Mouse (Mus musculus) large intestine, adult 2 months (tissue): Measurements from ENCODE around the gene Wdr64. TPM values are rescaled to one million over a fixed set of nuclear protein-coding genes. Genes with fewer than 3 reads are reported as not detected.

Experiments used
- DNase-seq: peaks from one replicate; pipeline ENCODE4 v3.0.0-alpha.2; 2012; ENCODE audit warnings: low read depth, low spot score
- WGBS: fragments of 180-500 bp; shearing (Covaris S2); methylation state at CpG from one replicate; pipeline ENCODE4 v1.1.7; 2018; 5-methylcytosine and 5-hydroxymethylcytosine counted together
- polyA plus RNA-seq: library from polyadenylated mRNA; depleted of rRNA; stranded (reverse); fragments of >200 nt; gene quantifications from 2 replicates; pipeline ENCODE4 v1.2.3, GENCODE M21; 2012; rRNA removed

The Wdr64 gene
- polyA plus RNA-seq, 1 experiment: not detected

GRCm38 (mm10) chr1:175712338-175712909, 14.0 kb downstream of the Wdr64 start:
- WGBS: 71% methylated on average over 11 of the region's 11 CpGs
- no peak for DNase-seq

- no peak for DNase-seq
- 88% methylated on average over 9 of the region's 9 CpGs for WGBS
Measured at GRCm38 (mm10) chr1:175716832-175717231, 18.4 kb downstream of the Wdr64 start.

- DNase-seq: no peak
- 16% methylated on average over 7 of the region's 7 CpGs for WGBS
Measured at GRCm38 (mm10) chr1:175725771-175726170, 27.4 kb downstream of the Wdr64 start.

DNA sequence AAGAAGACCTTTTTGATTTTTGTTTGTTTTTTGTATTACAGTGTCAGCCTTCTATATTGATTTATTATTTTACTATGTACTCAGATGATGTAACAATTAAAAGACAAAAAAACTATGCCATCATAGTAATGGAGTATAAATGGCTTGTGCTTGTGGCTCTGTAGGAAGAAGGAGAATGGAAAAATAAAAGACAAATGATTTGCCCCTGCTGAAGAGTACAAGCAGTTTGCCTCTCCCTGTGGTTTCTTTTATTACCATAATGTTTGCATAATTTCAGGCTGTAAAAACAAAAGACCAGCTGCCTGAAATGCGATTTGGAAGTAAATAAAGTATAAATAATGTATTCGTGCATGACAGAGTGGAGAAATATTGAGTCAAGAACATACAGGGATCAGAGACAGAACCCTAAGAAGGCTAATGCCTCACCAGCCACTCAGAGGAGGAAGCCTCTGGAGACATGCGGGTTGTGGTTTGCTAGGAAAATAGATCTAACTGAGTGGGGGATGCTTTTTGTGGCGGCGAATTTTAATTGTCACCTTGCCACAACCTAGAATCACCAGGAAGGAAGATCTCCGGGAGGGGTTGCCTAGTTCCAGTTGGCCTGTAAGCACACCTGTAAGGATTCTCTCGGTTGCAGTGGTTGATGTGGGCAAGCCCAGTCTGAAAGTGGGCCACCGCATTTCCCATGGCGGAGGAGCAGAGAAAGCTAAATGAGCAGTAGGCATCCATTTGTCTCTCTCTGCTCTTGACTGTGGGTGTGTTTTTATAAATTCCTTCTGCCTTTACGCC, 56.4 kb downstream of the Wdr64 start:
- 55% methylated on average over 10 of the region's 10 CpGs for WGBS
- no peak for DNase-seq

- 79% methylated on average over 2 of the region's 2 CpGs for WGBS
- no peak for DNase-seq
Measured at GRCm38 (mm10) chr1:175794668-175795067, 96.3 kb downstream of the Wdr64 start.

DNA sequence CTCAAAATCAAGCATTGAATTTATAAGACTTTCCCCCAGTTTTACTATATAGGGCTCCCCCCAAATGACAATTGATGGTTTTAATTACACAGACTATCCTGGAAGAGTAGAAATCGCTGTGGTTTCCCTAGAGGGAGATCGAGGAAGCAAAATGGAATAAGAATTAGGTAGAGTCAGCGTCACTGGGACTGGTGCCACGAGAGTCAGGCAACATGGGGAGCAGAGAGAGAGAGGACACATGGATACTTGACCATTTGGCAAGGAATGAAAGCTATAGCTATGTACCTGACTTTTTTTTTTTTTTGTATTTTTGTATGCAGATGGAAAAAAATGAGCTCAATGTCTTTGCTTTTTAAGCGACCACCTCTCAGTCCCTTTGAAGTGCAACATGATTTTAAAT, 110.0 kb downstream of the Wdr64 start:
- 72% methylated on average over 5 of the region's 5 CpGs for WGBS
- no peak for DNase-seq

DNA sequence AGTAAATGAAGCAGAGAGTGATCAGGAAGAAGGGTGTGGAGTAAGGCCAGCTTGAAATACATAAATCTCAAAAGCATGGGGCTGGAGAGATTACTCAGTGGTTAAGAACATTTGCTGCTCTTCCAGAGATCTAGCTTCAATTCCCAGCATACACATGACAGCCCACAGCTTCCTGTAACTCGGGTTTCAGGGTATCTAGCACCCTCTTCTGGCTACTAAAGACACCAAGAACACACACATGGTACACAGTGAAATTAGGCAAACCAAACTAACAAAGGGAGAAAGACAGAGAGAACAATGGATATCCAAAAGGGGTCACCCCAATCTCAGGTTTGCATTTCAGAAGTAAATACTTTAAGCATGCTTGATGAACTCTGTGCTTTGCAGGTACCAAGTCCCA, 113.2 kb downstream of the Wdr64 start:
- 11% methylated on average over 1 of the region's 1 CpGs for WGBS
- DNase-seq: no peak

DNA sequence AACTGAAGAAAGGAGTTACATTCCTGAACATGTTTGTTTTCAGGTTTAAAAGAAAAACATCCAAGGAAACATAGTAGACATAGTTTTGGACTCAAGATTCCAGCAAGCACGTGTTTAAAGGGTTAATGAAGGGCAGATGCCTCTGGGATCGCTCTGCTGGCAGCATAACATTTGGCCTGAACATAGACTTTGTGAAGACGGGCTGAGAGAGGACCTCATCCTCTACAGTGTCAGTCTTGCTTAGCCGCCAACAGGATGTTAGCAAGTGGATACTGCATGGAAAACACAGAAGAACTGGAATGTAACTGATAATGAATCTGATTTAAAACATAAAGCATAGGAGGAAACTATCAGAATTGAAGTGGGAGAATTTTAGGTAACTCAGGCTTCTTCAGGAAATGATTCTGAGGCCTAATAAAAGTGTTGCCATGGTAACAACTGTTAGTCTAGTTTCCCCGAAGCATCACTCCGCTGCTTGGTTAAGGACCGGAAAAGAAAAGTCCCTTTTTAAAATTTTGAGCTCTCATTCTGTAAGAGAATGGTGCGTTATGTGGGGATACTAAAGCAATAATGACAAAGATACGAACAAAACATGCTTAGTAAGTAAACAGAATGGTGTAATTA, 125.5 kb downstream of the Wdr64 start:
- WGBS: 55% methylated on average over 9 of the region's 9 CpGs
- DNase-seq: no peak

GRCm38 (mm10) chr1:175828539-175828938, 130.1 kb downstream of the Wdr64 start:
- DNase-seq: no peak
- 77% methylated on average over 7 of the region's 7 CpGs for WGBS

- no peak for DNase-seq
- WGBS: 83% methylated on average over 2 of the region's 2 CpGs
Measured at GRCm38 (mm10) chr1:175829220-175829619, 130.8 kb downstream of the Wdr64 start.

DNA sequence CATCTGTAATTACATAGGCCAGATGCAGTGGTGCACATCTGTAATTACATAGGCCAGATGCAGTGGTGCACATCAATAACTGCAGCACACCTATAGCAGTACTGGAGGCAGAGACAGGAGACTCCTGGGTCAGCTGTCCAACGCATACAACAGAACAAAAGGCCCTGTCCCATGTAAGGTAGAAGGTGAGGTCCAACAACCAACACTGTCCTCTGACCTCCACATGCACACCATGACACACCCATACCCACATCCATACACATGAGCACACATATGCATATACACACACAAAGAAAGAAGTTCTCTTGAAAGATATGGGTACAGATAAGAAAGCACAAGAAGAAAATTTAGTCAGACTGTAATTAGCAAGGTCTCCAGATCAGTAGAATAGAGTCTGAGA, 157.1 kb downstream of the Wdr64 start:
- DNase-seq: no peak
- 83% methylated on average over 1 of the region's 1 CpGs for WGBS

Other genes with a start within 250 kb of the Wdr64 start
- 0.15 and 0.17 TPM in 2 replicates for gene Rgs7, start 206.1 kb upstream of the Wdr64 start, polyA plus RNA-seq
- gene Kmo, start 78.2 kb upstream of the Wdr64 start, polyA plus RNA-seq: 1.4 and 1.7 TPM in 2 replicates
- 47.6 and 50.6 TPM in 2 replicates for gene Fh1, start 73.0 kb upstream of the Wdr64 start, polyA plus RNA-seq
- 1.6 and 1.8 TPM in 2 replicates for gene Opn3, start 5.8 kb upstream of the Wdr64 start, polyA plus RNA-seq
- 0.51 and 3.6 TPM in 2 replicates for gene Chml, start 5.7 kb upstream of the Wdr64 start, polyA plus RNA-seq
- gene Exo1, start 182.0 kb downstream of the Wdr64 start, polyA plus RNA-seq: 0.87 and 2.0 TPM in 2 replicates
- not detected in 2 replicates for gene Gm38100, start 221.7 kb downstream of the Wdr64 start, polyA plus RNA-seq